Mouse (Mus musculus): ENCODE data around the gene Sdad1. TPM values are rescaled to one million over a fixed set of nuclear protein-coding genes. Genes with fewer than 3 reads are reported as not detected.

Gene Sdad1
- total and polyA plus RNA-seq, 2 experiments from 2014 or later = 33.2 to 38.7 TPM

GRCm38 (mm10) chr5:92348794-92349413, 38.6 kb upstream of the Sdad1 start, which contains the start of gene Cxcl10:
Gene Cxcl10 (minus strand): TSS chr5:92348889.
- Histone ChIP-seq H3K4me3 (ENCODE audit: low read depth, low read length) (peak within 1 kb of the TSS; percentile 21), H3K36me3 (ENCODE audit: insufficient read depth, low read length) (no peaks in the 10 kb centered on the region), H3K9me3 (ENCODE audit: low read length) (no peaks in the 10 kb centered on the region), H3K4me2 (ENCODE audit: low read depth, low read length, poor library complexity, severe bottlenecking) (peak within 1 kb of the TSS; percentile 53), H3K4me1 (ENCODE audit: insufficient read depth, low read length) (no peaks in the 10 kb centered on the region), H3K27me3 (ENCODE audit: insufficient read depth, low read length) (peaks cover 4% of the 10 kb centered on the region; the same call in 1 of the 2 replicates), H3K27ac (ENCODE audit: low read depth, low read length) (no peak within 1 kb of the TSS), H3K9ac (replicated peaks; ENCODE audit: low read length, poor library complexity, severe bottlenecking) (0 out of 2 replicates have a peak within 1 kb of the TSS, but pooled peaks have one; percentile 24)
- peak; percentile 36 for DNase-seq (ENCODE audit: low spot score)
- ATAC-seq (ENCODE audit: low FRiP score) = peak; percentile 49; the same call in 1 of the 2 replicates
- WGBS = 24% methylated on average over 14 of the region's 14 CpGs
- no peak for TF ChIP-seq CTCF (IDR thresholded peaks at IDR 0.05)

GRCm38 (mm10) chr5:92345006-92345405, 34.7 kb upstream of the Sdad1 start:
- H3K27ac ChIP-seq (ENCODE audit: low read depth, low read length) = no peak overlapping the region
- H3K4me2 ChIP-seq (ENCODE audit: low read depth, low read length, poor library complexity, severe bottlenecking) = no peak overlapping the region
- no peak for DNase-seq (ENCODE audit: low spot score)
- 89% methylated on average over 8 of the region's 8 CpGs for WGBS
- no peaks in the 10 kb centered on the region for H3K9me3 ChIP-seq (ENCODE audit: low read length)
- ATAC-seq (ENCODE audit: low FRiP score) = no peak
- no peak for TF ChIP-seq CTCF (IDR thresholded peaks at IDR 0.05)
- no peaks in the 10 kb centered on the region for H3K4me1 ChIP-seq (ENCODE audit: insufficient read depth, low read length)
- H3K36me3 ChIP-seq (ENCODE audit: insufficient read depth, low read length) = no peaks in the 10 kb centered on the region
- H3K4me3 ChIP-seq (ENCODE audit: low read depth, low read length) = no peak overlapping the region
- H3K27me3 ChIP-seq (ENCODE audit: insufficient read depth, low read length) = peaks cover 4% of the 10 kb centered on the region; the same call in 1 of the 2 replicates
- no peak overlapping the region for H3K9ac ChIP-seq (replicated peaks; ENCODE audit: low read length, poor library complexity, severe bottlenecking)

GRCm38 (mm10) chr5:92340606-92341005, 30.3 kb upstream of the Sdad1 start:
- Histone ChIP-seq H3K9ac (replicated peaks; ENCODE audit: low read length, poor library complexity, severe bottlenecking) (no peak overlapping the region), H3K4me1 (ENCODE audit: insufficient read depth, low read length) (no peaks in the 10 kb centered on the region), H3K4me2 (ENCODE audit: low read depth, low read length, poor library complexity, severe bottlenecking) (no peak overlapping the region), H3K9me3 (ENCODE audit: low read length) (no peaks in the 10 kb centered on the region), H3K27me3 (ENCODE audit: insufficient read depth, low read length) (no peaks in the 10 kb centered on the region), H3K27ac (ENCODE audit: low read depth, low read length) (no peak overlapping the region), H3K4me3 (ENCODE audit: low read depth, low read length) (no peak overlapping the region), H3K36me3 (ENCODE audit: insufficient read depth, low read length) (no peaks in the 10 kb centered on the region)
- ATAC-seq (ENCODE audit: low FRiP score) (no peak), DNase-seq (ENCODE audit: low spot score) (no peak)
- TF ChIP-seq CTCF (IDR thresholded peaks at IDR 0.05) = no peak
- 71% methylated on average over 4 of the region's 4 CpGs for WGBS

- no peak overlapping the region for H3K4me2 ChIP-seq (ENCODE audit: low read depth, low read length, poor library complexity, severe bottlenecking)
- H3K36me3 ChIP-seq (ENCODE audit: insufficient read depth, low read length) = no peaks in the 10 kb centered on the region
- no peak overlapping the region for H3K9ac ChIP-seq (replicated peaks; ENCODE audit: low read length, poor library complexity, severe bottlenecking)
- 85% methylated on average over 3 of the region's 3 CpGs for WGBS
- H3K4me3 ChIP-seq (ENCODE audit: low read depth, low read length) = no peak overlapping the region
- no peak overlapping the region for H3K27ac ChIP-seq (ENCODE audit: low read depth, low read length)
- DNase-seq (ENCODE audit: low spot score) (no peak), ATAC-seq (ENCODE audit: low FRiP score) (no peak)
- H3K27me3 ChIP-seq (ENCODE audit: insufficient read depth, low read length) = no peaks in the 10 kb centered on the region
- H3K9me3 ChIP-seq (ENCODE audit: low read length) = no peaks in the 10 kb centered on the region
- no peak for TF ChIP-seq CTCF (IDR thresholded peaks at IDR 0.05)
- no peaks in the 10 kb centered on the region for H3K4me1 ChIP-seq (ENCODE audit: insufficient read depth, low read length)
Measured at GRCm38 (mm10) chr5:92336743-92337142, 26.5 kb upstream of the Sdad1 start.

- TF ChIP-seq CTCF (IDR thresholded peaks at IDR 0.05) = no peak
- Histone ChIP-seq H3K9ac (replicated peaks; ENCODE audit: low read length, poor library complexity, severe bottlenecking) (no peak overlapping the region), H3K36me3 (ENCODE audit: insufficient read depth, low read length) (no peaks in the 10 kb centered on the region), H3K9me3 (ENCODE audit: low read length) (no peaks in the 10 kb centered on the region), H3K4me2 (ENCODE audit: low read depth, low read length, poor library complexity, severe bottlenecking) (0 out of 2 replicates have a peak overlapping the region, but pooled peaks have one; percentile 9), H3K4me1 (ENCODE audit: insufficient read depth, low read length) (no peaks in the 10 kb centered on the region), H3K27ac (ENCODE audit: low read depth, low read length) (no peak overlapping the region), H3K4me3 (ENCODE audit: low read depth, low read length) (no peak overlapping the region), H3K27me3 (ENCODE audit: insufficient read depth, low read length) (no peaks in the 10 kb centered on the region)
- ATAC-seq (ENCODE audit: low FRiP score) (no peak), DNase-seq (ENCODE audit: low spot score) (peak; percentile 27)
- WGBS = 53% methylated on average over 9 of the region's 9 CpGs
Measured at GRCm38 (mm10) chr5:92332359-92332840, 22.1 kb upstream of the Sdad1 start.

- no peak for DNase-seq (ENCODE audit: low spot score)
- 0 out of 2 replicates have a peak within 1 kb of the TSS, but pooled peaks have one; percentile 9 for H3K4me2 ChIP-seq (ENCODE audit: low read depth, low read length, poor library complexity, severe bottlenecking)
- no peaks in the 10 kb centered on the region for H3K27me3 ChIP-seq (ENCODE audit: insufficient read depth, low read length)
- no peaks in the 10 kb centered on the region for H3K4me1 ChIP-seq (ENCODE audit: insufficient read depth, low read length)
- no peaks in the 10 kb centered on the region for H3K9me3 ChIP-seq (ENCODE audit: low read length)
- H3K4me3 ChIP-seq (ENCODE audit: low read depth, low read length) = no peak within 1 kb of the TSS
- no peaks in the 10 kb centered on the region for H3K36me3 ChIP-seq (ENCODE audit: insufficient read depth, low read length)
- no peak for TF ChIP-seq CTCF (IDR thresholded peaks at IDR 0.05)
- ATAC-seq (ENCODE audit: low FRiP score) = no peak
- H3K9ac ChIP-seq (replicated peaks; ENCODE audit: low read length, poor library complexity, severe bottlenecking) = no peak within 1 kb of the TSS
- 96% methylated on average over 17 of the region's 17 CpGs for WGBS
- no peak within 1 kb of the TSS for H3K27ac ChIP-seq (ENCODE audit: low read depth, low read length)
Measured at GRCm38 (mm10) chr5:92331635-92332338, 21.5 kb upstream of the Sdad1 start, which contains the start of gene Art3. Gene Art3 (plus strand): TSS chr5:92331827.

Measured in midbrain, postnatal 0 days (tissue).